Mouse (Mus musculus) liver, postnatal 0 days (tissue): Measurements from ENCODE around the gene Plod2. TPM values are rescaled to one million over a fixed set of nuclear protein-coding genes. Genes with fewer than 3 reads are reported as not detected.

Source experiments
- ATAC-seq: fragments of 200-750 bp; cut with Nextera tagmentation; 2 replicates; pipeline ENCODE4 v1.8.0; 2017; ENCODE audit warnings: mild to moderate bottlenecking, moderate library complexity
- DNase-seq: peaks from one replicate; pipeline ENCODE4 v3.0.0-alpha.2; 2016
- H3K27ac ChIP-seq: fragments of 300-500 bp; sonication (generic); 2 replicates; pipeline ENCODE4 v1.5.1; 2014; ENCODE audit warnings: antibody characterized with exemption, moderate library complexity, mild to moderate bottlenecking, low read depth
- H3K27me3 ChIP-seq: fragments of 300-500 bp; sonication (generic); 2 replicates; pipeline ENCODE4 v1.6.1; 2014; ENCODE audit warnings: low read length, control low read depth, mixed read lengths; ENCODE audit not compliant: insufficient read depth
- H3K36me3 ChIP-seq: fragments of 300-500 bp; sonication (generic); replicated peaks from 2 replicates; pipeline ENCODE4 v1.6.1; 2014; ENCODE audit warnings: mild to moderate bottlenecking, control low read depth, low read length, moderate library complexity, mixed read lengths; ENCODE audit not compliant: insufficient read depth
- H3K4me1 ChIP-seq: fragments of 300-500 bp; sonication (generic); 2 replicates; pipeline ENCODE4 v1.6.1; 2014; ENCODE audit warnings: antibody characterized with exemption, mild to moderate bottlenecking, control low read depth; ENCODE audit not compliant: insufficient read depth
- H3K4me2 ChIP-seq: fragments of 300-500 bp; sonication (generic); 2 replicates; pipeline ENCODE4 v1.6.1; 2014; ENCODE audit warnings: low read depth, mild to moderate bottlenecking, low read length, moderate library complexity, mixed read lengths
- H3K4me3 ChIP-seq: fragments of 300-500 bp; sonication (generic); 2 replicates; pipeline ENCODE4 v1.5.1; 2014; ENCODE audit warnings: low read depth, low read length
- H3K9ac ChIP-seq: fragments of 300-500 bp; sonication (generic); replicated peaks from 2 replicates; pipeline ENCODE4 v1.6.1; 2014; ENCODE audit warnings: mild to moderate bottlenecking, moderate library complexity
- H3K9me3 ChIP-seq: fragments of 300-500 bp; sonication (generic); 2 replicates; pipeline ENCODE4 v1.6.1; 2016; ENCODE audit warnings: mild to moderate bottlenecking, control low read depth, low read length, mixed read lengths
- CTCF ChIP-seq: sonication (generic); IDR thresholded peaks from 2 replicates; pipeline ENCODE4 v1.5.1; 2016; ENCODE audit warnings: antibody characterized with exemption, low read depth
- EP300 ChIP-seq: IDR thresholded peaks from 2 replicates; pipeline ENCODE4 v1.6.1; 2016; ENCODE audit warnings: antibody characterized with exemption, low read depth, mild to moderate bottlenecking
- WGBS: fragments of 180-500 bp; shearing (Covaris S2); extraction: QIAGEN DNeasy Blood & Tissue Kit; methylation state at CpG from one replicate; pipeline ENCODE4 v1.1.7; 2014; ENCODE audit not compliant: insufficient replicate concordance; 5-methylcytosine and 5-hydroxymethylcytosine counted together
- polyA plus RNA-seq: library from polyadenylated mRNA; unstranded; fragments of >200 nt; fragmentation: Nextera tagmentation; extraction: Ambion mirVana; gene quantifications from 2 replicates; pipeline ENCODE4 v1.2.1, GENCODE M21; 2015

Gene Plod2
- polyA plus RNA-seq, 1 experiment from 2014 or later: 1.5 TPM

DNA sequence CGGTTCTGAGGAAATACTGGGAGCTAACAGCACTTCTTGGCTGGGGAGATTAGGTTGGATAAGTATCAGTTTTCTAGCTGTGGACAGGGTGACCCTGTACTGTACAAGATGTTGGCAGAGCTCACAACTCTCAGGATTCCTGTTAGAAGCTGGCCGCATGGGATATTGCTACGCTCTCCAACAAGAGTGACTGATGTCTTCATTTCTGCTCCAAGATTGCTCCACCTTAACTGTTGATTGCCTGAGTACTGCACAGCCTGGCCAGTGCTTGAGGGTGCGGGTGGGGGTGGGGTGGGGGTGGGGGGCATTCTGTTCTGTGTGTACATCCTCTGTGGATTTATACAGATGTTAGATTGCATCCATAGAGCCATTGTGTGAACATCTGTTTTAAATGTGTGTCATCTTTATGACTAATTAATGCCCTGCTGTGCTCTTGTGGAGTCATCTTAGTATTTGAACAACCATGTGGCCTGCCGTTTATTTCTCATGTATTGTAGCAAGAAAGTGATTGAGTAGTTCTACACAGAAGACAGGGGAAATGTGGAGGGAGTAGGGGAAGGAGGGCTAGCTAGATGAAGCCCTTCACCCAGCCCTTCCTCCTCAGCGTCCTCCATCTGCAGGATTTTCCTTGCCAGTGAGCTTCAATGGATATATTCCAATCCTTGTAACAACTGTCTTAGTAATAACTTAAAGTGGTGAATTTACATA lies 19.0 kb downstream of the Plod2 start:
- no peak for DNase-seq
- no peak for ATAC-seq
- Histone ChIP-seq H3K36me3 (no peaks in the 10 kb centered on the region), H3K4me3 (no peak overlapping the region), H3K4me2 (no peak overlapping the region), H3K27ac (no peak overlapping the region), H3K27me3 (no peaks in the 10 kb centered on the region), H3K9ac (no peak overlapping the region), H3K4me1 (0 out of 2 replicates have a peak, but pooled peaks cover 3% of the 10 kb centered on the region), H3K9me3 (no peaks in the 10 kb centered on the region)
- TF ChIP-seq CTCF (no peak), EP300 (no peak)
- 79% methylated on average over 6 of the region's 6 CpGs for WGBS

DNA sequence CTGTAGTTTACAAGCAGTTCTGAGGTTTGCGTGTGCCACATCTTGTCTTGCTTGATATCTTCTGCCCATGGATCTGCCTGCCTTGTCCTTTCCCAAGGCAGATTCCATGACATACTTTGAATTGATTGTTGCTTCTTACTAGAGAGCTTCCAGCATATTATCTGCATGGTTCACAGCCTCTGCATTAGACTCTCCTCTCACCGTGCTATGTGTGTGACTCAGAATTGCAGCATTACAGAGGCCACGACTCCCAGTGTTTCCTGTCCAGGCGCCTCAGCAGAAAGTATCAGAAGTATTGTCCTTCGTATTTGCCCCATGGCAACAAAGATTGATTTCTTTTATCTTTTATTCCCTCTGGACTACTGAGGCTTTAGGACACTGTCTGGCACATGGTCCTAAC lies 20.4 kb downstream of the Plod2 start:
- no peak for ATAC-seq
- WGBS: 60% methylated on average over 5 of the region's 5 CpGs

DNA sequence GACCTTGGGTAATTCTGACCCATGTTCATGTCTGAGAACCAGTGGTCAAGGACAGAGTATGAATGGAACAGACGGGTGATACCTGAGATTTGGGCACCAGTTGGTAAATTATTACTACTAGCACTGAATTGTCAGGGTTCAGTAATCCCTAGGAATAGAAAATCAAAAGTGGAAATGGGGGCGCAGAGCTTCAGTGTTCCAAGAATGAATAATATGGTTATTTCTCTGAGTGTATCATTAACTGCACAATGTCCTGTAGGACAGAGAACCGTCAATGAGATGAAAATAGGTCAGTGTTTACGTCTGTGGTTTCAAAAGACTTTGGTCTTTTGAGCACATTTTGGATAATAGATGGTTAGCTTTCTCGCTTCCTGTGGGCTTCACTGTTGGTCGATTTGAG lies 21.3 kb downstream of the Plod2 start:
- Histone ChIP-seq H3K9me3 (no peaks in the 10 kb centered on the region), H3K9ac (no peak overlapping the region), H3K4me3 (no peak overlapping the region), H3K4me1 (0 out of 2 replicates have a peak, but pooled peaks cover 3% of the 10 kb centered on the region), H3K27ac (no peak overlapping the region), H3K27me3 (no peaks in the 10 kb centered on the region), H3K36me3 (no peaks in the 10 kb centered on the region), H3K4me2 (no peak overlapping the region)
- TF ChIP-seq CTCF: no peak
- TF ChIP-seq EP300: no peak
- DNase-seq (no peak), ATAC-seq (no peak)
- 57% methylated on average over 6 of the region's 6 CpGs for WGBS

More for the DNA sequence above, 20.4 kb downstream of the Plod2 start:
- no peak for DNase-seq
- TF ChIP-seq EP300: no peak
- no peak for TF ChIP-seq CTCF
- H3K9me3 ChIP-seq: no peaks in the 10 kb centered on the region
- no peaks in the 10 kb centered on the region for H3K36me3 ChIP-seq
- H3K4me1 ChIP-seq: 0 out of 2 replicates have a peak, but pooled peaks cover 3% of the 10 kb centered on the region
- no peak overlapping the region for H3K9ac ChIP-seq
- no peak overlapping the region for H3K4me3 ChIP-seq
- no peaks in the 10 kb centered on the region for H3K27me3 ChIP-seq
- H3K4me2 ChIP-seq: no peak overlapping the region
- H3K27ac ChIP-seq: no peak overlapping the region

DNA sequence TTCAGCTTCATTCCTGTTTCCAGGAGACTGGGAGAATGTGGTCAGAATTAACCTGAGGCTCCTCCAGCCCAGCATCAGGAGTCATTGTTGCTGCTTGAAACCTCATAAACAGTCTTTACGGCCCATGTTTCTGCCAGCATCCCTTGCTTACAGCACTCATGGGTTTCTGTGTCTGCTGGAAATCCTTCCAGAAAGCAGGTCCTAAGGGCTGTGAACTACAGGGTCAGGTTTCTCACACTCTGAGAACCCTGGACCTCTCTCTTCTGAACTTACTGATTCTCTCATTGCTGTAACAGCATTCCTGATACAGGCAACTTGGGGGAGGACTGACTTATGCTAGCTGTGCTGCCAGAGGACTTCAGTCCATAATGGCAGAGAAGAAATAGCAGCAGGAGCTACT lies 22.4 kb downstream of the Plod2 start:
- WGBS: 93% methylated on average over 1 of the region's 1 CpGs
- Histone ChIP-seq H3K27ac (no peak overlapping the region), H3K9me3 (no peaks in the 10 kb centered on the region), H3K4me2 (no peak overlapping the region), H3K9ac (no peak overlapping the region), H3K4me3 (no peak overlapping the region), H3K4me1 (0 out of 2 replicates have a peak, but pooled peaks cover 3% of the 10 kb centered on the region), H3K36me3 (no peaks in the 10 kb centered on the region), H3K27me3 (no peaks in the 10 kb centered on the region)
- TF ChIP-seq EP300: no peak
- TF ChIP-seq CTCF: no peak
- ATAC-seq (no peak), DNase-seq (no peak)

DNA sequence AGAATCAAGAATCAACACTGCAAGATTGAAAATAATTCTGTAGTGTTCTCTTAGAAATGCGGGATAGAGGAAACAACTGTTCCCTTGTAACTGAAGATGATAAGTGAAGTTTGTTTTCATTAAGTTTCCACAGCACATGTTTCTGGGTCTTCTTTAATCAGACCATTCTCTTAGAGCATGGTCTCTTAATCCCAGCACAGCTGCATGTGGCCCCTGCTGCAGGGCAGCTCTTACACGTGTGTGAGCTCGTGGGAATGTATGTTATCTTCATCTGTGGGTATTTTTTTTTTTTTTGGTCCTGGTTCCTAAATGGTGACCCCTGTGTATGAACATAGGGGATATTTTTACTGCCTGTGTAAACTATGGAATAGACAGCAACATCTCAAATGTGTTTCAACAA lies 24.2 kb downstream of the Plod2 start:
- H3K27ac ChIP-seq: no peak overlapping the region
- H3K36me3 ChIP-seq: no peaks in the 10 kb centered on the region
- ATAC-seq (no peak), DNase-seq (no peak)
- H3K9me3 ChIP-seq: no peaks in the 10 kb centered on the region
- no peaks in the 10 kb centered on the region for H3K27me3 ChIP-seq
- no peak overlapping the region for H3K4me2 ChIP-seq
- H3K9ac ChIP-seq: no peak overlapping the region
- TF ChIP-seq EP300: no peak
- no peak for TF ChIP-seq CTCF
- 0 out of 2 replicates have a peak, but pooled peaks cover 3% of the 10 kb centered on the region for H3K4me1 ChIP-seq
- no peak overlapping the region for H3K4me3 ChIP-seq
- WGBS: 73% methylated on average over 3 of the region's 3 CpGs

DNA sequence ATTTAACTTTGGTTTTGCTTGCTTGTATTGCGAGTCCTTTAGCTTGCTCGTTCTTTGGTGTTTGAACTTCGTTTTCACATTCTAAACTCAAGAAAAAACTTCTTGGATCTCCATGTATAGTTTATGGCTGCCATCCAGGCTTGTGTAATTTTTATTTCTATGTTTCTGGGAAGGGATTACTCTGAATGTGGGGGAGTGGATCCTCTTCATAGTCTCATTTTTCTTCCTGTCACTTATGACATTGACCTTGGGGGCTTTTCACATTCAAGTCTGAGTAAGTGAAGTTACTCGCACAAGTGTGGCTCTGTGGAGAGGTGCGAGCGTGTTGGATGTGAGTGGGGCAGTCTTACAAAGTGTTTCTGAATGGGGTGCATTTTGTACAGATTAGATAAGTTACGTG lies 25.5 kb downstream of the Plod2 start:
- no peak overlapping the region for H3K9ac ChIP-seq
- H3K9me3 ChIP-seq: no peaks in the 10 kb centered on the region
- ATAC-seq: no peak
- H3K27ac ChIP-seq: no peak overlapping the region
- H3K4me3 ChIP-seq: no peak overlapping the region
- 73% methylated on average over 7 of the region's 7 CpGs for WGBS
- no peak overlapping the region for H3K4me2 ChIP-seq
- H3K36me3 ChIP-seq: no peaks in the 10 kb centered on the region
- H3K27me3 ChIP-seq: no peaks in the 10 kb centered on the region
- no peak for TF ChIP-seq CTCF
- no peak for TF ChIP-seq EP300
- no peak for DNase-seq
- H3K4me1 ChIP-seq: 0 out of 2 replicates have a peak, but pooled peaks cover 3% of the 10 kb centered on the region
